ENCODE assay signal across 20 mouse cellular contexts in the genomic region with DNA sequence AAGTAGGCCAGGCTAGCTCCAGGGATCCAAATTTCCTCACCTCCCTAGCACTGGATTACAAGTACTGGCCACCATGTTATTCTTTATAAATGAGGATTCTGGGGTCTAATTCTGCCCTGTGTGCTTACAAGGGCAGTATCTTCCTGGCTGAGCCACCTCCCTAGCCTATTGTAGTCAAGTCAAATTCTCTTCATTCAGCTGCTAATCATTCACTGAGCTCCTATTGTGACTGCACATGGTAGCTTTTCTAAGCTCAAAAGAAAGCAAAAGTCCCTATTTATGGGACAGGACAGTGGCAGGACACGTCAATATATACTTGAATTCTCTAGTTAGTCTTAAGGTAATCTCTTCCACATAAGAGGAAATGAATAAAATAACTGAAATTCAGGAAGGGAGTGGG.
"Had no signal": no experiment of that assay in that cellular context is flagged by ENCODE, and none has a peak within 500 bp of the region (broad histone marks: within the 10 kb centered on the region; RNA-seq: fewer than 3 reads in every experiment).

No protein-coding gene starts in this region.

- H3K36me3 ChIP-seq: limb, embryonic 10.5 days; limb, embryonic 13.5 days; liver, embryonic 12.5 days; liver, embryonic 15.5 days; lung, embryonic 15.5 days; neural tube, embryonic 12.5 days; neural tube, embryonic 15.5 days had no signal

- H3K9ac ChIP-seq: limb, embryonic 13.5 days; liver, embryonic 12.5 days; liver, embryonic 15.5 days; lung, embryonic 15.5 days; neural tube, embryonic 12.5 days; neural tube, embryonic 15.5 days had no signal

- H3K9me3 ChIP-seq: limb, embryonic 10.5 days; limb, embryonic 13.5 days; liver, embryonic 12.5 days; liver, embryonic 15.5 days; lung, embryonic 15.5 days; megakaryocyte, embryonic 14.5 days; neural tube, embryonic 12.5 days; neural tube, embryonic 15.5 days had no signal

- H3K4me2 ChIP-seq: limb, embryonic 13.5 days; liver, embryonic 12.5 days; liver, embryonic 15.5 days; lung, embryonic 15.5 days; neural tube, embryonic 12.5 days; neural tube, embryonic 15.5 days had no signal

- H3K4me1 ChIP-seq: limb, embryonic 13.5 days; liver, embryonic 15.5 days; megakaryocyte, embryonic 14.5 days; neural tube, embryonic 12.5 days; neural tube, embryonic 15.5 days had no signal

- H3K27ac ChIP-seq: kidney, postnatal 0 days; layer of hippocampus, adult 2 months; limb, embryonic 10.5 days; limb, embryonic 13.5 days; liver, embryonic 12.5 days; liver, embryonic 15.5 days; lung, embryonic 15.5 days; neural tube, embryonic 12.5 days; neural tube, embryonic 15.5 days had no signal

- DNase-seq: kidney, adult 18-20 months; kidney, adult 9 months; kidney, postnatal 25 days; layer of hippocampus, adult 9-11 months; liver; lung, adult 18-20 months; lung, postnatal 10 days; lung, postnatal 36 days; thymus, adult 18-20 months; thymus, postnatal 36 days had no signal

- ATAC-seq: liver, embryonic 12.5 days had no signal

- H3K4me3 ChIP-seq: layer of hippocampus, adult 2 months; limb, embryonic 10.5 days; limb, embryonic 13.5 days; liver, embryonic 12.5 days; liver, embryonic 15.5 days; lung, embryonic 15.5 days; megakaryocyte, embryonic 14.5 days; neural tube, embryonic 12.5 days; neural tube, embryonic 15.5 days had no signal

- H3K27me3 ChIP-seq: limb, embryonic 13.5 days; liver, embryonic 12.5 days; liver, embryonic 15.5 days; lung, embryonic 15.5 days; megakaryocyte, embryonic 14.5 days; neural tube, embryonic 12.5 days; neural tube, embryonic 15.5 days had no signal
